Mouse (Mus musculus): ENCODE measurements at regions not wholly inside any gene's neighbourhood (a gene's known extent, or its start where the extent isn't known, plus 50 kb on each side); places are given as distances from the start of the nearest gene placed in this dataset.

DNA sequence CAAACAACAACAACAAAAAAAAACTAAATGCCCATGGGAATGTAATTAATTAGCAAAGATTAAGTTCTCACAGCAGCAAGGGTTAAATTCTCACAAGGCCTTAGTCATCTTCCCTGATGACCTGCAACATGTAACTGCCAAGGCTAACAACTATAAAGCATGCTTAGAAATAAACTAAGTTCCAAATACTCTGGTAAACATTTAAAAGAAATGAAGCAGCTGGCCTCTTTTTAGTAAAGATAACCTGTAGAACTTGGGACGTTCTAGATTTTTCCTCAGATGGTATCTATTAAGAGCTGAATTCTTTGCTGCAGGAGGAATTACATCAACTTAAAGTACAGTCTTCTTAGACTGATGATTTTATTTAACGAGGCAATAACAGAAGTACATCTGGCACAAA is 433.1 kb upstream of the Acvr2a start:
- TF ChIP-seq CTCF (IDR thresholded peaks at IDR 0.05; ENCODE audit: low read depth, low read length) (no peak), GATA1 (IDR thresholded peaks at IDR 0.05; ENCODE audit: borderline replicate concordance, low read length) (no peak), POLR2AphosphoS5 (IDR thresholded peaks at IDR 0.05; ENCODE audit: insufficient replicate concordance, low read depth, low read length) (no peak)
